ENCODE assay signal across 16 mouse cellular contexts in the genomic region with DNA sequence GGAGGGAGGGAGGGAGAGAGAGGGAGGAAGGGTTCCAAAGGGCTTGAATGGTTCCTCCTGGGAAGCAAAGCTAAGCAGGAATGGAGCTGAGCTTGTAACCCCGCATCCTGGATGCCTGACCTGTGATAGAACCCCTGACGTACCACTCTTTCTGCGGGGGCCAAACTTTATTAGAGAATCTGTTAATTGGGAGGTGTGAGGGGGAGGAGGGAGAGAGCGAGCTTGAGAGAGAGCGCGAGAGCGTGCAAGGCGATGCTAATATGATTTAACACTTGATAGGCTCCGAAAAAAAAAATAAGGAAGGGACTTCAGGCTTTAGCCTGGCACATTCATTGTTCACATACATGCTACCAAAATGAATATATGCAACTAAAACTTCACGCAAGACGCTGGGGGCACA. TPM values are rescaled to one million over a fixed set of nuclear protein-coding genes. Genes with fewer than 3 reads are reported as not detected.
A peak's percentile ranks its signal among the peaks of the same experiment; 100 is the strongest.
DNase-seq lines count a peak whose midpoint lies in the region; ATAC-seq and TF ChIP-seq lines count a peak whose summit lies in the region.
"Had no signal": no experiment of that assay in that cellular context is flagged by ENCODE, and none has a peak within 500 bp of the region (broad histone marks: within the 10 kb centered on the region; RNA-seq: fewer than 3 reads in every experiment).

No protein-coding gene starts in this region.

- 42% methylated on average over 11 of the region's 11 CpGs for WGBS in heart, embryonic 14.5 days
- 10% methylated on average over 11 of the region's 11 CpGs for WGBS in forebrain, embryonic 12.5 days
- WGBS in hindbrain, embryonic 15.5 days = 11% methylated on average over 11 of the region's 11 CpGs
- 11% methylated on average over 11 of the region's 11 CpGs for WGBS in midbrain, postnatal 0 days

- no peak overlapping the region for H3K9ac ChIP-seq in heart, embryonic 14.5 days (ENCODE audit: low read length)
- no peak overlapping the region for H3K9ac ChIP-seq in forebrain, embryonic 12.5 days
- no peak overlapping the region for H3K9ac ChIP-seq in hindbrain, embryonic 15.5 days
- H3K9ac ChIP-seq in midbrain, postnatal 0 days (replicated peaks; ENCODE audit: low read length, poor library complexity, severe bottlenecking) = no peak overlapping the region
- H3K9ac ChIP-seq: heart, embryonic 12.5 days; limb, embryonic 12.5 days had no signal

- TF ChIP-seq CTCF in midbrain, postnatal 0 days (IDR thresholded peaks at IDR 0.05) = no peak

- no peaks in the 10 kb centered on the region for H3K27me3 ChIP-seq in heart, embryonic 14.5 days (ENCODE audit: control insufficient read depth, insufficient read depth, low read length)
- no peaks in the 10 kb centered on the region; the same call in 1 of the 2 replicates for H3K27me3 ChIP-seq in forebrain, embryonic 12.5 days
- H3K27me3 ChIP-seq in hindbrain, embryonic 15.5 days = no peaks in the 10 kb centered on the region
- H3K27me3 ChIP-seq in midbrain, postnatal 0 days (ENCODE audit: insufficient read depth, low read length) = no peaks in the 10 kb centered on the region
- H3K27me3 ChIP-seq: heart, embryonic 12.5 days; limb, embryonic 12.5 days had no signal

- intact Hi-C loops in heart, postnatal 14 days (cut with DNase I) = no loop called here

- H3K4me2 ChIP-seq in heart, embryonic 14.5 days (ENCODE audit: low read length) = peak overlapping the region; percentile 18; the same call in 1 of the 2 replicates
- H3K4me2 ChIP-seq in forebrain, embryonic 12.5 days = peak overlapping the region; percentile 29
- peak overlapping the region; percentile 36 for H3K4me2 ChIP-seq in hindbrain, embryonic 15.5 days
- H3K4me2 ChIP-seq in midbrain, postnatal 0 days (ENCODE audit: low read depth, low read length, poor library complexity, severe bottlenecking) = peak overlapping the region; percentile 29; the same call in 1 of the 2 replicates
- H3K4me2 ChIP-seq: heart, embryonic 12.5 days; limb, embryonic 12.5 days had no signal

- no peaks in the 10 kb centered on the region for H3K9me3 ChIP-seq in heart, embryonic 14.5 days (ENCODE audit: control insufficient read depth, low read length)
- no peaks in the 10 kb centered on the region for H3K9me3 ChIP-seq in forebrain, embryonic 12.5 days
- no peaks in the 10 kb centered on the region for H3K9me3 ChIP-seq in hindbrain, embryonic 15.5 days
- H3K9me3 ChIP-seq in midbrain, postnatal 0 days (ENCODE audit: low read length) = no peaks in the 10 kb centered on the region
- H3K9me3 ChIP-seq: heart, embryonic 12.5 days; limb, embryonic 12.5 days had no signal

- ATAC-seq in heart, embryonic 14.5 days (ENCODE audit: insufficient number of reproducible peaks, insufficient read depth, low FRiP score, low read depth) = no peak
- no peak for ATAC-seq in forebrain, embryonic 12.5 days (ENCODE audit: low FRiP score)
- no peak for ATAC-seq in hindbrain, embryonic 15.5 days (ENCODE audit: low FRiP score, low read depth)
- ATAC-seq in midbrain, postnatal 0 days (ENCODE audit: low FRiP score) = no peak
- no peak for ATAC-seq in granulocyte monocyte progenitor cell, adult 5-6 weeks (replicated peaks; ENCODE audit: poor library complexity, severe bottlenecking)
- ATAC-seq: inflammation-experienced regulatory T-cells, adult 6 months had no signal

- H3K4me3 ChIP-seq in heart, embryonic 14.5 days (ENCODE audit: control insufficient read depth in 1 of 2, insufficient read depth in 1 of 2, low read depth in 1 of 2, low read length in 2 of 2) = no peak overlapping the region
- H3K4me3 ChIP-seq in forebrain, embryonic 12.5 days (replicated peaks) = no peak overlapping the region
- no peak overlapping the region for H3K4me3 ChIP-seq in hindbrain, embryonic 15.5 days
- H3K4me3 ChIP-seq in midbrain, postnatal 0 days (ENCODE audit: low read depth, low read length) = no peak overlapping the region
- H3K4me3 ChIP-seq: heart, embryonic 12.5 days; limb, embryonic 12.5 days had no signal

- no peaks in the 10 kb centered on the region for H3K36me3 ChIP-seq in heart, embryonic 14.5 days (ENCODE audit: control insufficient read depth, insufficient read depth, low read length)
- no peaks in the 10 kb centered on the region for H3K36me3 ChIP-seq in forebrain, embryonic 12.5 days (replicated peaks)
- no peaks in the 10 kb centered on the region for H3K36me3 ChIP-seq in hindbrain, embryonic 15.5 days
- no peaks in the 10 kb centered on the region for H3K36me3 ChIP-seq in midbrain, postnatal 0 days (ENCODE audit: insufficient read depth, low read length)
- H3K36me3 ChIP-seq: heart, embryonic 12.5 days; limb, embryonic 12.5 days had no signal

- no peak overlapping the region for H3K27ac ChIP-seq in heart, embryonic 14.5 days (replicated peaks in 1 of 2; ENCODE audit: control insufficient read depth in 1 of 2, insufficient read depth in 1 of 2, low read depth in 2 of 2, low read length in 2 of 2)
- no peak overlapping the region for H3K27ac ChIP-seq in forebrain, embryonic 12.5 days
- H3K27ac ChIP-seq in hindbrain, embryonic 15.5 days (replicated peaks) = no peak overlapping the region
- H3K27ac ChIP-seq in midbrain, postnatal 0 days (ENCODE audit: low read depth, low read length) = no peak overlapping the region
- H3K27ac ChIP-seq: limb, embryonic 12.5 days had no signal

- no peak for DNase-seq in heart, postnatal 14 days
- DNase-seq in midbrain, postnatal 0 days (ENCODE audit: low spot score) = peak; percentile 53
- no peak for DNase-seq in cerebellum, adult 11-12 months
- no peak for DNase-seq in right cerebral cortex, adult 18-20 months
- DNase-seq: B cell, adult 2 months; cerebellum, adult 8-10 months; gastrocnemius, postnatal 10 days; kidney, postnatal 25 days; lung, adult 2 months had no signal

- no peaks in the 10 kb centered on the region; a peak in 2 of 4 replicates for H3K4me1 ChIP-seq in heart, embryonic 14.5 days (ENCODE audit: control insufficient read depth in 2 of 2, insufficient read depth in 2 of 2, low read length in 2 of 2)
- H3K4me1 ChIP-seq in forebrain, embryonic 12.5 days = peaks cover 25% of the 10 kb centered on the region
- H3K4me1 ChIP-seq in hindbrain, embryonic 15.5 days (replicated peaks) = peaks cover 9% of the 10 kb centered on the region
- no peaks in the 10 kb centered on the region for H3K4me1 ChIP-seq in midbrain, postnatal 0 days (ENCODE audit: insufficient read depth, low read length)

RNA-seq across cellular contexts. Expression of a gene that starts 3.6 kb away (rescaled TPM):
- polyA plus RNA-seq in heart, embryonic 14.5 days (2014; fragmentation: Nextera tagmentation; extraction: Ambion mirVana) = 46.0 and 49.7 TPM in 2 replicates
- total RNA-seq in heart, postnatal 14 days (2021) = 10 to 100 TPM; 37.0 to 40.7 TPM
- polyA plus RNA-seq in forebrain, embryonic 12.5 days (2016; fragmentation: Nextera tagmentation; extraction: Ambion mirVana) = 54.8 and 62.4 TPM in 2 replicates
- 48.7 and 52.7 TPM in 2 replicates for polyA plus RNA-seq in hindbrain, embryonic 15.5 days (2015; fragmentation: Nextera tagmentation; extraction: Ambion mirVana)
- total RNA-seq in midbrain, postnatal 0 days (2014; rRNA removed) = 40.9 and 49.2 TPM in 2 replicates
- polyA plus RNA-seq in midbrain, postnatal 0 days (2015; fragmentation: Nextera tagmentation; extraction: Ambion mirVana) = 37.7 and 38.8 TPM in 2 replicates
- total RNA-seq in granulocyte monocyte progenitor cell, adult 5-6 weeks (2014; fragmentation: Nextera tagmentation) = 19.6 and 28.2 TPM in 2 replicates
- total RNA-seq in granulocyte monocyte progenitor cell, adult 5-6 weeks (2017) = 50.7 and 54.9 TPM in 2 replicates
